Mouse (Mus musculus) heart, embryonic 11.5 days (tissue): ENCODE results near the gene Mtx3. TPM values are rescaled to one million over a fixed set of nuclear protein-coding genes. Genes with fewer than 3 reads are reported as not detected.

ENCODE experiments used
- ATAC-seq: fragments of 200-750 bp; cut with Nextera tagmentation; replicated peaks from 2 replicates; pipeline ENCODE4 v1.8.0; 2017; ENCODE audit warnings: moderate library complexity; ENCODE audit not compliant: insufficient number of reproducible peaks, low FRiP score, low TSS enrichment
- H3K27ac ChIP-seq: fragments of 300-500 bp; sonication (generic); 2 replicates; pipeline ENCODE4 v1.5.1; 2014; ENCODE audit warnings: mild to moderate bottlenecking, low read depth, low read length
- H3K27me3 ChIP-seq: fragments of 300-500 bp; sonication (generic); 2 replicates; pipeline ENCODE4 v1.6.1; 2014; ENCODE audit warnings: mild to moderate bottlenecking, low read length, mixed read lengths; ENCODE audit not compliant: control insufficient read depth, insufficient read depth
- H3K36me3 ChIP-seq: fragments of 300-500 bp; sonication (generic); 2 replicates; pipeline ENCODE4 v1.6.1; 2014; ENCODE audit warnings: mild to moderate bottlenecking, low read length, moderate library complexity, mixed read lengths; ENCODE audit not compliant: control insufficient read depth, insufficient read depth
- H3K4me1 ChIP-seq: fragments of 300-500 bp; sonication (generic); 2 replicates; pipeline ENCODE4 v1.6.1; 2014; ENCODE audit warnings: low read length; ENCODE audit not compliant: control insufficient read depth, insufficient read depth
- H3K4me2 ChIP-seq: fragments of 300-500 bp; sonication (generic); 2 replicates; pipeline ENCODE4 v1.6.1; 2014; ENCODE audit warnings: mild to moderate bottlenecking, moderate library complexity
- H3K4me3 ChIP-seq: fragments of 300-500 bp; sonication (generic); 2 replicates; pipeline ENCODE4 v1.5.1; 2014; ENCODE audit warnings: low read depth, low read length
- H3K9ac ChIP-seq: fragments of 300-500 bp; sonication (generic); 2 replicates; pipeline ENCODE4 v1.6.1; 2014; ENCODE audit warnings: mild to moderate bottlenecking, low read depth, low read length, moderate library complexity
- H3K9me3 ChIP-seq: fragments of 300-500 bp; sonication (generic); replicated peaks from 2 replicates; pipeline ENCODE4 v1.6.1; 2016; ENCODE audit warnings: low read length; ENCODE audit not compliant: control insufficient read depth
- WGBS: fragments of 180-500 bp; shearing (Covaris S2); extraction: QIAGEN DNeasy Blood & Tissue Kit; methylation state at CpG from one replicate; pipeline ENCODE4 v1.1.7; 2014; ENCODE audit not compliant: insufficient replicate concordance; 5-methylcytosine and 5-hydroxymethylcytosine counted together
- polyA plus RNA-seq: library from polyadenylated mRNA; unstranded; fragments of >200 nt; fragmentation: Nextera tagmentation; extraction: Ambion mirVana; gene quantifications from 2 replicates; pipeline ENCODE4 v1.2.1, GENCODE M21; 2014

Mtx3 gene
- polyA plus RNA-seq, 1 experiment from 2014 or later = 5.5 TPM

- no peaks in the 10 kb centered on the region for H3K36me3 ChIP-seq
- no peak overlapping the region for H3K4me3 ChIP-seq
- H3K9ac ChIP-seq = no peak overlapping the region
- no peaks in the 10 kb centered on the region for H3K4me1 ChIP-seq
- WGBS = 82% methylated on average over 4 of the region's 4 CpGs
- no peak overlapping the region for H3K4me2 ChIP-seq
- no peaks in the 10 kb centered on the region for H3K9me3 ChIP-seq
- no peak overlapping the region for H3K27ac ChIP-seq
- no peak for ATAC-seq
- no peaks in the 10 kb centered on the region for H3K27me3 ChIP-seq
Measured at GRCm38 (mm10) chr13:92833162-92833561, 11.4 kb upstream of the Mtx3 start.

- 86% methylated on average over 4 of the region's 4 CpGs for WGBS
Measured at GRCm38 (mm10) chr13:92846438-92846837, 1.9 kb downstream of the Mtx3 start.

GRCm38 (mm10) chr13:92847336-92847735 is 2.8 kb downstream of the Mtx3 start:
- no peak overlapping the region for H3K4me3 ChIP-seq
- H3K9me3 ChIP-seq = no peaks in the 10 kb centered on the region
- H3K27ac ChIP-seq = no peak overlapping the region
- no peaks in the 10 kb centered on the region for H3K4me1 ChIP-seq
- H3K36me3 ChIP-seq = peaks cover 12% of the 10 kb centered on the region
- no peak overlapping the region for H3K9ac ChIP-seq
- 72% methylated on average over 7 of the region's 7 CpGs for WGBS
- ATAC-seq = no peak
- H3K4me2 ChIP-seq = no peak overlapping the region
- H3K27me3 ChIP-seq = no peaks in the 10 kb centered on the region

More at GRCm38 (mm10) chr13:92846438-92846837, 1.9 kb downstream of the Mtx3 start:
- Histone ChIP-seq H3K9me3 (no peaks in the 10 kb centered on the region), H3K27me3 (no peaks in the 10 kb centered on the region), H3K9ac (no peak overlapping the region), H3K27ac (no peak overlapping the region), H3K36me3 (peaks cover 12% of the 10 kb centered on the region), H3K4me3 (no peak overlapping the region), H3K4me1 (no peaks in the 10 kb centered on the region), H3K4me2 (no peak overlapping the region)
- ATAC-seq = no peak

- Histone ChIP-seq H3K4me2 (no peak overlapping the region), H3K4me3 (no peak overlapping the region)
- 56% methylated on average over 5 of the region's 5 CpGs for WGBS
Measured at GRCm38 (mm10) chr13:92848002-92848401, 3.4 kb downstream of the Mtx3 start.

GRCm38 (mm10) chr13:92855901-92856300 is 11.3 kb downstream of the Mtx3 start:
- no peak for ATAC-seq
- Histone ChIP-seq H3K4me2 (no peak overlapping the region), H3K27me3 (no peaks in the 10 kb centered on the region), H3K9ac (no peak overlapping the region), H3K9me3 (no peaks in the 10 kb centered on the region), H3K27ac (no peak overlapping the region), H3K4me3 (no peak overlapping the region), H3K4me1 (peaks cover 4% of the 10 kb centered on the region), H3K36me3 (peaks cover 2% of the 10 kb centered on the region)
- 74% methylated on average over 4 of the region's 4 CpGs for WGBS

More at GRCm38 (mm10) chr13:92848002-92848401, 3.4 kb downstream of the Mtx3 start:
- H3K4me1 ChIP-seq = no peaks in the 10 kb centered on the region
- no peak overlapping the region for H3K9ac ChIP-seq
- ATAC-seq = peak; percentile 37; the same call in 1 of the 2 replicates
- H3K9me3 ChIP-seq = no peaks in the 10 kb centered on the region
- no peaks in the 10 kb centered on the region for H3K27me3 ChIP-seq
- peaks cover 12% of the 10 kb centered on the region for H3K36me3 ChIP-seq
- H3K27ac ChIP-seq = no peak overlapping the region

GRCm38 (mm10) chr13:92858808-92859207 is 14.2 kb downstream of the Mtx3 start:
- Histone ChIP-seq H3K4me2 (no peak overlapping the region), H3K4me1 (peaks cover 4% of the 10 kb centered on the region), H3K4me3 (no peak overlapping the region), H3K27ac (no peak overlapping the region), H3K9ac (no peak overlapping the region), H3K36me3 (peaks cover 2% of the 10 kb centered on the region), H3K27me3 (no peaks in the 10 kb centered on the region), H3K9me3 (no peaks in the 10 kb centered on the region)
- WGBS = 70% methylated on average over 5 of the region's 5 CpGs
- ATAC-seq = no peak

GRCm38 (mm10) chr13:92859959-92860358 is 15.4 kb downstream of the Mtx3 start:
- H3K4me3 ChIP-seq = no peak overlapping the region
- H3K4me2 ChIP-seq = no peak overlapping the region
- H3K9me3 ChIP-seq = no peaks in the 10 kb centered on the region
- WGBS = 46% methylated on average over 4 of the region's 4 CpGs
- H3K36me3 ChIP-seq = peaks cover 2% of the 10 kb centered on the region
- H3K4me1 ChIP-seq = peaks cover 4% of the 10 kb centered on the region
- no peak; the same call in 1 of the 2 replicates for ATAC-seq
- H3K9ac ChIP-seq = no peak overlapping the region
- H3K27ac ChIP-seq = no peak overlapping the region
- H3K27me3 ChIP-seq = no peaks in the 10 kb centered on the region

- no peaks in the 10 kb centered on the region for H3K9me3 ChIP-seq
- no peak for ATAC-seq
- H3K4me1 ChIP-seq = no peaks in the 10 kb centered on the region
- H3K36me3 ChIP-seq = no peaks in the 10 kb centered on the region
- 61% methylated on average over 7 of the region's 7 CpGs for WGBS
- H3K4me3 ChIP-seq = no peak overlapping the region
- H3K9ac ChIP-seq = no peak overlapping the region
- no peaks in the 10 kb centered on the region for H3K27me3 ChIP-seq
- H3K27ac ChIP-seq = no peak overlapping the region
- no peak overlapping the region for H3K4me2 ChIP-seq
Measured at GRCm38 (mm10) chr13:92865358-92865757, 20.8 kb downstream of the Mtx3 start.

- no peak overlapping the region for H3K4me3 ChIP-seq
- H3K9me3 ChIP-seq = no peaks in the 10 kb centered on the region
- ATAC-seq = no peak
- no peak overlapping the region for H3K9ac ChIP-seq
- H3K36me3 ChIP-seq = no peaks in the 10 kb centered on the region
- no peak overlapping the region for H3K27ac ChIP-seq
- no peaks in the 10 kb centered on the region for H3K4me1 ChIP-seq
- no peaks in the 10 kb centered on the region for H3K27me3 ChIP-seq
- H3K4me2 ChIP-seq = no peak overlapping the region
- 73% methylated on average over 1 of the region's 1 CpGs for WGBS
Measured at GRCm38 (mm10) chr13:92866680-92867079, 22.1 kb downstream of the Mtx3 start.
